8 mouse cellular contexts compared by ENCODE assay signal in genomic region chr5:73490596-73491073, GRCm38 (mm10). TPM values are rescaled to one million over a fixed set of nuclear protein-coding genes. Genes with fewer than 3 reads are reported as not detected.
A peak's percentile ranks its signal among the peaks of the same experiment; 100 is the strongest.
DNase-seq lines count a peak whose midpoint lies in the region; ATAC-seq and TF ChIP-seq lines count a peak whose summit lies in the region.

No protein-coding gene starts in this region.

- H3K27ac ChIP-seq in ES-Bruce4 (ENCODE audit: insufficient read depth, low read length): 0 out of 2 replicates have a peak overlapping the region, but pooled peaks have one; percentile 40
- H3K27ac ChIP-seq in forebrain, embryonic 13.5 days: peak overlapping the region; percentile 97
- peak overlapping the region; percentile 52 for H3K27ac ChIP-seq in liver, postnatal 0 days (ENCODE audit: low read depth)
- H3K27ac ChIP-seq in neural tube, embryonic 14.5 days (ENCODE audit: low read depth, low read length): peak overlapping the region; percentile 95

- intact Hi-C loops in heart, postnatal 10 days (cut with DNase I): loop anchor here (5.0 kb wide), 1 partner anchor 147 kb away; no protein-coding TSS in a partner anchor

- peak; percentile 74 for TF ChIP-seq POLR2A in ES-Bruce4 (IDR thresholded peaks at IDR 0.05; ENCODE audit: insufficient read depth, low read length)

- H3K9ac ChIP-seq in ES-Bruce4 (ENCODE audit: low read depth, poor library complexity, severe bottlenecking): peak overlapping the region; percentile 91
- peak overlapping the region; percentile 82 for H3K9ac ChIP-seq in forebrain, embryonic 13.5 days
- H3K9ac ChIP-seq in liver, postnatal 0 days (replicated peaks): peak overlapping the region; percentile 58
- H3K9ac ChIP-seq in neural tube, embryonic 14.5 days (replicated peaks; ENCODE audit: low read depth, low read length): peak overlapping the region; percentile 65

- H3K27me3 ChIP-seq in ES-Bruce4 (ENCODE audit: control insufficient read depth, insufficient read depth, low read length, poor library complexity, severe bottlenecking): no peaks in the 10 kb centered on the region
- no peaks in the 10 kb centered on the region for H3K27me3 ChIP-seq in forebrain, embryonic 13.5 days
- H3K27me3 ChIP-seq in liver, postnatal 0 days (ENCODE audit: insufficient read depth, low read length): no peaks in the 10 kb centered on the region
- no peaks in the 10 kb centered on the region for H3K27me3 ChIP-seq in neural tube, embryonic 14.5 days (ENCODE audit: control insufficient read depth, insufficient read depth, low read length)

- no peak for TF ChIP-seq EP300 in ES-Bruce4 (IDR thresholded peaks at IDR 0.05; ENCODE audit: insufficient read depth, low read depth, low read length)
- no peak for TF ChIP-seq EP300 in liver, postnatal 0 days (IDR thresholded peaks at IDR 0.05; ENCODE audit: low read depth)

- peak; percentile 99 to 100 for DNase-seq in heart, postnatal 10 days
- DNase-seq in large intestine, adult 2 months (ENCODE audit: low read depth, low spot score): peak; percentile 98
- peak; percentile 99 for DNase-seq in liver, postnatal 0 days
- DNase-seq in testis, postnatal 10 days (ENCODE audit: low spot score): peak; percentile 99

- no peaks in the 10 kb centered on the region for H3K36me3 ChIP-seq in ES-Bruce4 (ENCODE audit: control insufficient read depth, insufficient read depth, low read length, poor library complexity, severe bottlenecking)
- no peaks in the 10 kb centered on the region for H3K36me3 ChIP-seq in forebrain, embryonic 13.5 days (ENCODE audit: poor library complexity, severe bottlenecking)
- H3K36me3 ChIP-seq in liver, postnatal 0 days (replicated peaks; ENCODE audit: insufficient read depth, low read length): no peaks in the 10 kb centered on the region
- H3K36me3 ChIP-seq in neural tube, embryonic 14.5 days (ENCODE audit: control insufficient read depth, insufficient read depth, low read length): no peaks in the 10 kb centered on the region

- peak; percentile 96 for ATAC-seq in cerebellum, adult (ENCODE audit: insufficient number of reproducible peaks, low FRiP score, low TSS enrichment)
- ATAC-seq in forebrain, embryonic 13.5 days: peak; percentile 96
- peak; percentile 95 for ATAC-seq in liver, postnatal 0 days
- peak; percentile 95 for ATAC-seq in neural tube, embryonic 14.5 days (ENCODE audit: low read depth)

- no peaks in the 10 kb centered on the region for H3K4me1 ChIP-seq in ES-Bruce4 (ENCODE audit: control insufficient read depth, insufficient read depth, low read length)
- H3K4me1 ChIP-seq in forebrain, embryonic 13.5 days: peaks cover 17% of the 10 kb centered on the region
- H3K4me1 ChIP-seq in liver, postnatal 0 days (ENCODE audit: insufficient read depth): peaks cover 5% of the 10 kb centered on the region; the same call in 1 of the 2 replicates
- peaks cover 9% of the 10 kb centered on the region for H3K4me1 ChIP-seq in neural tube, embryonic 14.5 days (ENCODE audit: control insufficient read depth, insufficient read depth, low read length)

- H3K4me2 ChIP-seq in forebrain, embryonic 13.5 days: peak overlapping the region; percentile 82
- peak overlapping the region; percentile 99 for H3K4me2 ChIP-seq in liver, postnatal 0 days (ENCODE audit: low read depth, low read length)
- H3K4me2 ChIP-seq in neural tube, embryonic 14.5 days (ENCODE audit: low read depth, low read length): peak overlapping the region; percentile 86

- TF ChIP-seq CTCF in ES-Bruce4 (IDR thresholded peaks at IDR 0.05; ENCODE audit: low read depth, low read length): no peak
- peak; percentile 55 for TF ChIP-seq CTCF in liver, postnatal 0 days (IDR thresholded peaks at IDR 0.05; ENCODE audit: low read depth)

- 1% methylated on average over 32 of the region's 37 CpGs for WGBS in forebrain, embryonic 13.5 days
- under 1% methylated on average over 37 of the region's 37 CpGs for WGBS in large intestine, adult 2 months
- under 1% methylated on average over 35 of the region's 37 CpGs for WGBS in liver, postnatal 0 days (ENCODE audit: insufficient replicate concordance)
- under 1% methylated on average over 34 of the region's 37 CpGs for WGBS in neural tube, embryonic 14.5 days

- H3K9me3 ChIP-seq in ES-Bruce4 (replicated peaks; ENCODE audit: control insufficient read depth, insufficient read depth, low read length, poor library complexity, severe bottlenecking): no peaks in the 10 kb centered on the region
- no peaks in the 10 kb centered on the region for H3K9me3 ChIP-seq in forebrain, embryonic 13.5 days (replicated peaks)
- H3K9me3 ChIP-seq in liver, postnatal 0 days (ENCODE audit: low read length): no peaks in the 10 kb centered on the region
- H3K9me3 ChIP-seq in neural tube, embryonic 14.5 days (ENCODE audit: control insufficient read depth, low read length): no peaks in the 10 kb centered on the region

- peak overlapping the region; percentile 97 for H3K4me3 ChIP-seq in ES-Bruce4 (ENCODE audit: low read depth, low read length)
- H3K4me3 ChIP-seq in forebrain, embryonic 13.5 days: peak overlapping the region; percentile 73
- H3K4me3 ChIP-seq in liver, postnatal 0 days (ENCODE audit: low read depth, low read length): peak overlapping the region; percentile 70
- peak overlapping the region; percentile 76 for H3K4me3 ChIP-seq in neural tube, embryonic 14.5 days (ENCODE audit: low read depth, low read length)

RNA-seq across cellular contexts. Expression of gene Dcun1d4, which starts 9.8 kb away (rescaled TPM):
- 32.9 and 34.1 TPM in 2 replicates for polyA plus RNA-seq in ES-Bruce4 (2011; ENCODE audit: insufficient read depth, insufficient read length, low read depth, missing spikeins)
- polyA plus RNA-seq in forebrain, embryonic 13.5 days (2015; fragmentation: Nextera tagmentation; extraction: Ambion mirVana): 42.8 and 47.8 TPM in 2 replicates
- 10 to 100 TPM; 16.6 to 19.7 TPM for total RNA-seq in heart, postnatal 10 days (2021)
- polyA plus RNA-seq in large intestine, adult 2 months (2012; rRNA removed): 3.9 and 5.4 TPM in 2 replicates
- 4.1 and 5.7 TPM in 2 replicates for polyA plus RNA-seq in liver, postnatal 0 days (2015; fragmentation: Nextera tagmentation; extraction: Ambion mirVana)
- polyA plus RNA-seq in neural tube, embryonic 14.5 days (2014; fragmentation: Nextera tagmentation; extraction: Ambion mirVana): 60.5 and 66.5 TPM in 2 replicates

Comparison
In these comparisons a context has a peak if more than half of its experiments do, and no peak if none do; other contexts are left out.
1. Peak in every context shown above with its lines: DNase-seq, ATAC-seq, H3K4me3 ChIP-seq and H3K27ac ChIP-seq.
2. H3K27ac ChIP-seq: peak in every context shown above with its lines; median percentile 97 in forebrain, embryonic 13.5 days; 95 in neural tube, embryonic 14.5 days; 52 in liver, postnatal 0 days; 40 in ES-Bruce4.